In the genomic region with DNA sequence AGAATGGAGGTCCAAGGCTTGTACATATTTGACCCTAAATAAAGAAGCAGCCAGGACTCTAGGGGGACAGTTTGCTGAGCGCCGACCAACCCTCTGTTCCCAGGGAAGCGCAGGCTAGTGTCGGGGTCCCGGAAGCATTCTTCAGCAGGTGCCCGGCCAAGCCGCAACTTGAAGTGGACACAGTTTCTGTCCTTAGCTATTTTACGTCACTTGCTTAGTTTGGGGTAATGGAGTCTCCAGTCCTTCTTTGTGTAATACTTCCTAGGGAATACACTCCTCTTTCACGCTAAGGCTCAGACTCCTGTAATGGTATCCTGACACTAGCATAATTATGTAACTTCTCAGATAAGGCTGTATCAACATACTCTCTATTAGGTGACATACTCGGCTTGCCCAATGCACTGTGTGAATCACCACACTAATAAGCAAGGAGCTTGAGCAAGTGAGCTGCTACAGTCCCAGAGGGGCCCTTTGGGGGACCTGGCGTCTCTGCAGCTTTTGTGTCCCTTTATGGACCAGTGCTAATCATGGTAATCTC, we compare ENCODE assay signal across 8 mouse cellular contexts. TPM values are rescaled to one million over a fixed set of nuclear protein-coding genes. Genes with fewer than 3 reads are reported as not detected.
A peak's percentile ranks its signal among the peaks of the same experiment; 100 is the strongest.
DNase-seq lines count a peak whose midpoint lies in the region; ATAC-seq and TF ChIP-seq lines count a peak whose summit lies in the region.

No protein-coding gene starts in this region.

- H3K9me3 ChIP-seq in ES-Bruce4 (replicated peaks; ENCODE audit: control insufficient read depth, insufficient read depth, low read length, poor library complexity, severe bottlenecking) = no peaks in the 10 kb centered on the region
- no peaks in the 10 kb centered on the region for H3K9me3 ChIP-seq in hindbrain, embryonic 10.5 days
- H3K9me3 ChIP-seq in limb, embryonic 15.5 days = no peaks in the 10 kb centered on the region
- H3K9me3 ChIP-seq in midbrain, embryonic 15.5 days = no peaks in the 10 kb centered on the region

- no peak overlapping the region for H3K9ac ChIP-seq in ES-Bruce4 (ENCODE audit: low read depth, poor library complexity, severe bottlenecking)
- peak overlapping the region; percentile 90; the same call in 1 of the 2 replicates for H3K9ac ChIP-seq in limb, embryonic 15.5 days
- H3K9ac ChIP-seq in midbrain, embryonic 15.5 days = peak overlapping the region; percentile 87

- peak overlapping the region; percentile 84 for H3K4me2 ChIP-seq in limb, embryonic 15.5 days
- H3K4me2 ChIP-seq in midbrain, embryonic 15.5 days = peak overlapping the region; percentile 79

- no peak for TF ChIP-seq POLR2A in ES-Bruce4 (IDR thresholded peaks at IDR 0.05; ENCODE audit: insufficient read depth, low read length)

- H3K4me3 ChIP-seq in ES-Bruce4 (ENCODE audit: low read depth, low read length) = peak overlapping the region; percentile 92
- H3K4me3 ChIP-seq in hindbrain, embryonic 10.5 days = peak overlapping the region; percentile 91
- H3K4me3 ChIP-seq in limb, embryonic 15.5 days = peak overlapping the region; percentile 94
- peak overlapping the region; percentile 85 for H3K4me3 ChIP-seq in midbrain, embryonic 15.5 days

- H3K36me3 ChIP-seq in ES-Bruce4 (ENCODE audit: control insufficient read depth, insufficient read depth, low read length, poor library complexity, severe bottlenecking) = peaks cover 10% of the 10 kb centered on the region; the same call in 1 of the 2 replicates
- H3K36me3 ChIP-seq in hindbrain, embryonic 10.5 days = peaks cover 24% of the 10 kb centered on the region
- H3K36me3 ChIP-seq in limb, embryonic 15.5 days = peaks cover 15% of the 10 kb centered on the region
- H3K36me3 ChIP-seq in midbrain, embryonic 15.5 days (replicated peaks) = peaks cover 8% of the 10 kb centered on the region; the same call in 1 of the 2 replicates

- peak; percentile 29 for ATAC-seq in common myeloid progenitor, adult 5-6 weeks (replicated peaks; ENCODE audit: low read depth, poor library complexity, severe bottlenecking)
- ATAC-seq in limb, embryonic 15.5 days (ENCODE audit: insufficient number of reproducible peaks, low FRiP score, low TSS enrichment, low read depth) = no peak
- ATAC-seq in midbrain, embryonic 15.5 days (replicated peaks) = peak; percentile 57

- no peaks in the 10 kb centered on the region for H3K4me1 ChIP-seq in ES-Bruce4 (ENCODE audit: control insufficient read depth, insufficient read depth, low read length)
- peaks cover 28% of the 10 kb centered on the region for H3K4me1 ChIP-seq in hindbrain, embryonic 10.5 days (replicated peaks)
- H3K4me1 ChIP-seq in limb, embryonic 15.5 days = peaks cover 14% of the 10 kb centered on the region
- peaks cover 30% of the 10 kb centered on the region for H3K4me1 ChIP-seq in midbrain, embryonic 15.5 days

- TF ChIP-seq CTCF in ES-Bruce4 (IDR thresholded peaks at IDR 0.05; ENCODE audit: low read depth, low read length) = no peak

- peak; percentile 4 for DNase-seq in gastrocnemius, adult 18-20 months (ENCODE audit: low spot score)
- no peak for DNase-seq in gastrocnemius, adult 8-10 months (ENCODE audit: low spot score in 2 of 2)
- no peak for DNase-seq in hindbrain, embryonic 10.5 days (ENCODE audit: low spot score)
- DNase-seq in spleen, postnatal 4 days (ENCODE audit: low spot score in 2 of 2) = no peak

- no peak overlapping the region for H3K27ac ChIP-seq in ES-Bruce4 (ENCODE audit: insufficient read depth, low read length)
- peak overlapping the region; percentile 97 for H3K27ac ChIP-seq in hindbrain, embryonic 10.5 days
- peak overlapping the region; percentile 91; the same call in 1 of the 2 replicates for H3K27ac ChIP-seq in limb, embryonic 15.5 days
- peak overlapping the region; percentile 94 for H3K27ac ChIP-seq in midbrain, embryonic 15.5 days

- WGBS in hindbrain, embryonic 10.5 days = 24% methylated on average over 11 of the region's 11 CpGs
- 20% methylated on average over 11 of the region's 11 CpGs for WGBS in limb, embryonic 15.5 days
- WGBS in midbrain, embryonic 15.5 days = 8% methylated on average over 11 of the region's 11 CpGs

- H3K27me3 ChIP-seq in ES-Bruce4 (ENCODE audit: control insufficient read depth, insufficient read depth, low read length, poor library complexity, severe bottlenecking) = no peaks in the 10 kb centered on the region
- peaks cover 33% of the 10 kb centered on the region for H3K27me3 ChIP-seq in hindbrain, embryonic 10.5 days (ENCODE audit: insufficient read depth, poor library complexity, severe bottlenecking)
- no peaks in the 10 kb centered on the region for H3K27me3 ChIP-seq in limb, embryonic 15.5 days
- H3K27me3 ChIP-seq in midbrain, embryonic 15.5 days (replicated peaks) = no peaks in the 10 kb centered on the region

- TF ChIP-seq EP300 in ES-Bruce4 (IDR thresholded peaks at IDR 0.05; ENCODE audit: insufficient read depth, low read depth, low read length) = no peak

RNA-seq across cellular contexts. Expression of a gene that starts 0.8 kb away (rescaled TPM):
- total RNA-seq in gastrocnemius, adult 18-20 months (2021) = 10 to 100 TPM; 69.7 to 76.0 TPM
- 10 to 100 TPM; 68.0 to 76.2 (median 72.6) TPM for total RNA-seq in gastrocnemius, adult 8-10 months (2022)
- polyA plus RNA-seq in ES-Bruce4 (2011; ENCODE audit: insufficient read depth, insufficient read length, low read depth, missing spikeins) = 23.7 and 24.1 TPM in 2 replicates
- total RNA-seq in common myeloid progenitor, adult 5-6 weeks (2017) = 3.6 and 4.4 TPM in 2 replicates
- 23.6 and 23.9 TPM in 2 replicates for polyA plus RNA-seq in hindbrain, embryonic 10.5 days (2016; fragmentation: Nextera tagmentation; extraction: Ambion mirVana)
- polyA plus RNA-seq in limb, embryonic 15.5 days (2015; fragmentation: Nextera tagmentation; extraction: Ambion mirVana) = 80.3 and 87.4 TPM in 2 replicates
- polyA plus RNA-seq in midbrain, embryonic 15.5 days (2015; fragmentation: Nextera tagmentation; extraction: Ambion mirVana) = 76.2 and 80.7 TPM in 2 replicates
